Mouse (Mus musculus) cerebellum, adult 2 months (tissue): ENCODE measurements at regions not wholly inside any gene's neighbourhood (a gene's known extent, or its start where the extent isn't known, plus 50 kb on each side); places are given as distances from the start of the nearest gene placed in this dataset.

ENCODE experiments used
- CTCF ChIP-seq: fragments of 200-500 bp; IDR thresholded peaks from 2 replicates; pipeline ENCODE4 v1.5.1; 2011; ENCODE audit warnings: low read depth, mild to moderate bottlenecking, control low read depth, low read length, moderate library complexity, borderline replicate concordance; ENCODE audit not compliant: insufficient read depth
- POLR2A ChIP-seq: fragments of 200-500 bp; IDR thresholded peaks from 2 replicates; pipeline ENCODE4 v1.6.1; 2011; ENCODE audit warnings: low read length, control low read depth, borderline replicate concordance; ENCODE audit not compliant: insufficient read depth

DNA sequence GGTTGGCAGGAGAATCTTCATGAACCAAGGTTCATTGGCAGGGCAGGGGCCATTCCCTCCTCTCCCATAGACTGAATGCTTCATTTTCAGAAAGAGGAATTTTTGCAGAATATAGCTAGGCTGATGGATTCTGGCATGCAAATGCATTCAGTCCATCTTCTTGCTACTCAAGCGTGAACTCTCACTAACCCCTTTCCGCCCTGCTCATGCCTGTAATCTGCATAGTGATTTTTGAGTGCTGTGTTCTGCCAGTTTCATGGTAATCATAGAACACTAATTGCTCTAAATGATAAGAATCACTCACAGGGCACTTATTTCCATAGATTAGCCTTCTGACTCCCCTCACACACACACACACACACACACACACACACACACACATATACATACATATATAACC is 119.8 kb upstream of the Onecut1 start:
- TF ChIP-seq CTCF (no peak), POLR2A (no peak)
